Mouse (Mus musculus): ENCODE results near the gene Cox8b.

DNA sequence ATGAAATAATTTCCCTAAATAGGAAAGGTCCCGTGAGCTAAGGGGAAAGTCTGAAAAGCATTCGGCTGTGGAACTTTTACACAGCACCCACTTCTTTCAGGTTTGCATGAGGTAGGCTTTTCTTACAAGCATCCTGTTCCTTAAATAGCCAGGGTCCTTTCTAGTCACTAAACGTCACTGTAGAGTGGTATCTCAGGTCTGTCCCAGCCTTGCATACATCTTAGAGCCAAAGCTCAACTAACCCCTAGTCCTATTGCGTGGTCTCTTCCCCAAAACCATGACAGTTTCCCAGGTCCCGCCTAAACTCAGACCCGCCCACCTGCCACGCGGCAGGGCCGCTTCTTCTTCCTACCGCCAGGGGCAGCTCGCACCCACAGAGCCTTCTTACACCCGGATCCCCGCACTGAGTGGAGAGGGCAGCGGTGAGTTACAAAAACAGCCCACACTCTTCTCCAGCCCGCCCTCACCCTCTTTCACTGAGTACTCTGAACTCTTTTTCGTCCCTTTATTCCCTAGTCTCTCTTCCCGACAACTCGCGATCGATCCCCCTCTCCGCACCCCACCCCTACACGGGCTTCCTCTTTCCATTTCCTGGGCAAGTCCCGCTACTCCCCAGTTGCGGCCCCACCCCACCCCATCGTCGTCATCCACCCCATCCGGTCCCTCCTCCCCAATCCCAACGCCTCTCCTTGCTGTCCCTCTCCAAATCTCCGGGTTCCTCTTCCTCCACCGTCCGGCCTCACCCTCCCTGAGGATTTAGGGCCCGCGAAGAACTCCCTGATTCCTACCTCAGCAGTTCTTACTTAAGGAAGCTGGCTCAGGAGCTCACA is 41.2 kb upstream of the Cox8b start, which contains the start of gene Pgghg:
- TF ChIP-seq GATA1 (IDR thresholded peaks at IDR 0.05; ENCODE audit: low read length), result no peak
- no peak for TF ChIP-seq TAL1 (IDR thresholded peaks at IDR 0.05; ENCODE audit: low read length)

Measured in erythroblast, embryonic 14.5 days (primary cell).